Mouse (Mus musculus): ENCODE measurements around the gene Ccl25. TPM values are rescaled to one million over a fixed set of nuclear protein-coding genes. Genes with fewer than 3 reads are reported as not detected.
A peak's percentile ranks its signal among the peaks of the same experiment; 100 is the strongest.
"Not testable (repeated sequence)": the region's sequence is repeated elsewhere in the genome, so short reads cannot be mapped to it uniquely, and the experiment has no call there.

Ccl25 gene
- polyA plus RNA-seq, 1 experiment from 2014 or later, result 21.6 TPM

GRCm38 (mm10) chr8:4352562-4352961 lies 27.6 kb downstream of the Ccl25 start:
- not testable (repeated sequence) for ATAC-seq; H3K4me3 ChIP-seq (replicated peaks; ENCODE audit: low read length); H3K9me3 ChIP-seq (ENCODE audit: control insufficient read depth, low read length); H3K4me1 ChIP-seq (replicated peaks; ENCODE audit: control insufficient read depth, insufficient read depth, low read length); H3K36me3 ChIP-seq (ENCODE audit: control insufficient read depth, insufficient read depth); H3K9ac ChIP-seq (replicated peaks; ENCODE audit: low read depth, low read length); H3K4me2 ChIP-seq (ENCODE audit: low read length); H3K27ac ChIP-seq (ENCODE audit: low read length); H3K27me3 ChIP-seq (replicated peaks; ENCODE audit: control insufficient read depth, insufficient read depth, low read length)
- WGBS, result 88% methylated on average over 6 of the region's 6 CpGs

GRCm38 (mm10) chr8:4353741-4354140 lies 28.7 kb downstream of the Ccl25 start:
- H3K36me3 ChIP-seq (ENCODE audit: control insufficient read depth, insufficient read depth), result no peaks in the 10 kb centered on the region
- H3K27ac ChIP-seq (ENCODE audit: low read length), result no peak overlapping the region
- no peak overlapping the region for H3K4me2 ChIP-seq (ENCODE audit: low read length)
- ATAC-seq, result no peak
- H3K9me3 ChIP-seq (ENCODE audit: control insufficient read depth, low read length), result no peaks in the 10 kb centered on the region
- no peak overlapping the region for H3K4me3 ChIP-seq (replicated peaks; ENCODE audit: low read length)
- WGBS, result 91% methylated on average over 4 of the region's 4 CpGs
- H3K27me3 ChIP-seq (replicated peaks; ENCODE audit: control insufficient read depth, insufficient read depth, low read length), result no peaks in the 10 kb centered on the region
- H3K4me1 ChIP-seq (replicated peaks; ENCODE audit: control insufficient read depth, insufficient read depth, low read length), result no peaks in the 10 kb centered on the region
- no peak overlapping the region for H3K9ac ChIP-seq (replicated peaks; ENCODE audit: low read depth, low read length)

- WGBS, result 83% methylated on average over 1 of the region's 1 CpGs
- Histone ChIP-seq H3K9ac (replicated peaks; ENCODE audit: low read depth, low read length) (no peak overlapping the region), H3K27ac (ENCODE audit: low read length) (no peak overlapping the region), H3K4me3 (replicated peaks; ENCODE audit: low read length) (no peak overlapping the region), H3K27me3 (replicated peaks; ENCODE audit: control insufficient read depth, insufficient read depth, low read length) (no peaks in the 10 kb centered on the region), H3K4me2 (ENCODE audit: low read length) (no peak overlapping the region), H3K9me3 (ENCODE audit: control insufficient read depth, low read length) (no peaks in the 10 kb centered on the region), H3K36me3 (ENCODE audit: control insufficient read depth, insufficient read depth) (no peaks in the 10 kb centered on the region), H3K4me1 (replicated peaks; ENCODE audit: control insufficient read depth, insufficient read depth, low read length) (peaks cover 3% of the 10 kb centered on the region; the same call in 1 of the 2 replicates)
- ATAC-seq, result no peak
Measured at GRCm38 (mm10) chr8:4354516-4354915, 29.5 kb downstream of the Ccl25 start.

- H3K9me3 ChIP-seq (ENCODE audit: control insufficient read depth, low read length), result no peaks in the 10 kb centered on the region
- no peaks in the 10 kb centered on the region for H3K36me3 ChIP-seq (ENCODE audit: control insufficient read depth, insufficient read depth)
- H3K4me3 ChIP-seq (replicated peaks; ENCODE audit: low read length), result no peak overlapping the region
- H3K27ac ChIP-seq (ENCODE audit: low read length), result no peak overlapping the region
- ATAC-seq, result no peak
- H3K4me1 ChIP-seq (replicated peaks; ENCODE audit: control insufficient read depth, insufficient read depth, low read length), result peaks cover 3% of the 10 kb centered on the region; the same call in 1 of the 2 replicates
- no peak overlapping the region for H3K9ac ChIP-seq (replicated peaks; ENCODE audit: low read depth, low read length)
- H3K4me2 ChIP-seq (ENCODE audit: low read length), result no peak overlapping the region
- no peaks in the 10 kb centered on the region for H3K27me3 ChIP-seq (replicated peaks; ENCODE audit: control insufficient read depth, insufficient read depth, low read length)
- 92% methylated on average over 10 of the region's 10 CpGs for WGBS
Measured at GRCm38 (mm10) chr8:4355455-4355854, 30.4 kb downstream of the Ccl25 start.

GRCm38 (mm10) chr8:4359362-4359761 lies 34.4 kb downstream of the Ccl25 start:
- Histone ChIP-seq H3K4me1 (replicated peaks; ENCODE audit: control insufficient read depth, insufficient read depth, low read length) (peaks cover 3% of the 10 kb centered on the region; the same call in 1 of the 2 replicates), H3K27me3 (replicated peaks; ENCODE audit: control insufficient read depth, insufficient read depth, low read length) (no peaks in the 10 kb centered on the region), H3K4me2 (ENCODE audit: low read length) (no peak overlapping the region), H3K9me3 (ENCODE audit: control insufficient read depth, low read length) (no peaks in the 10 kb centered on the region), H3K36me3 (ENCODE audit: control insufficient read depth, insufficient read depth) (no peaks in the 10 kb centered on the region), H3K27ac (ENCODE audit: low read length) (no peak overlapping the region), H3K4me3 (replicated peaks; ENCODE audit: low read length) (no peak overlapping the region), H3K9ac (replicated peaks; ENCODE audit: low read depth, low read length) (no peak overlapping the region)
- peak; percentile 71 for ATAC-seq
- 35% methylated on average over 3 of the region's 3 CpGs for WGBS

- H3K27ac ChIP-seq (ENCODE audit: low read length), result no peak overlapping the region
- H3K27me3 ChIP-seq (replicated peaks; ENCODE audit: control insufficient read depth, insufficient read depth, low read length), result no peaks in the 10 kb centered on the region
- no peaks in the 10 kb centered on the region for H3K36me3 ChIP-seq (ENCODE audit: control insufficient read depth, insufficient read depth)
- H3K4me3 ChIP-seq (replicated peaks; ENCODE audit: low read length), result no peak overlapping the region
- 75% methylated on average over 2 of the region's 2 CpGs for WGBS
- H3K9ac ChIP-seq (replicated peaks; ENCODE audit: low read depth, low read length), result no peak overlapping the region
- H3K9me3 ChIP-seq (ENCODE audit: control insufficient read depth, low read length), result no peaks in the 10 kb centered on the region
- H3K4me2 ChIP-seq (ENCODE audit: low read length), result no peak overlapping the region
- peaks cover 3% of the 10 kb centered on the region; the same call in 1 of the 2 replicates for H3K4me1 ChIP-seq (replicated peaks; ENCODE audit: control insufficient read depth, insufficient read depth, low read length)
- no peak for ATAC-seq
Measured at GRCm38 (mm10) chr8:4360922-4361321, 35.9 kb downstream of the Ccl25 start.

- no peak for ATAC-seq
- Histone ChIP-seq H3K9ac (replicated peaks; ENCODE audit: low read depth, low read length) (no peak overlapping the region), H3K4me1 (replicated peaks; ENCODE audit: control insufficient read depth, insufficient read depth, low read length) (peaks cover 5% of the 10 kb centered on the region), H3K27me3 (replicated peaks; ENCODE audit: control insufficient read depth, insufficient read depth, low read length) (no peaks in the 10 kb centered on the region), H3K36me3 (ENCODE audit: control insufficient read depth, insufficient read depth) (no peaks in the 10 kb centered on the region), H3K9me3 (ENCODE audit: control insufficient read depth, low read length) (no peaks in the 10 kb centered on the region), H3K4me2 (ENCODE audit: low read length) (no peak overlapping the region), H3K27ac (ENCODE audit: low read length) (no peak overlapping the region), H3K4me3 (replicated peaks; ENCODE audit: low read length) (no peak overlapping the region)
- 88% methylated on average over 3 of the region's 3 CpGs for WGBS
Measured at GRCm38 (mm10) chr8:4366189-4366588, 41.2 kb downstream of the Ccl25 start.

- H3K9ac ChIP-seq (replicated peaks; ENCODE audit: low read depth, low read length), result no peak overlapping the region
- H3K27ac ChIP-seq (ENCODE audit: low read length), result no peak overlapping the region
- H3K4me1 ChIP-seq (replicated peaks; ENCODE audit: control insufficient read depth, insufficient read depth, low read length), result peaks cover 5% of the 10 kb centered on the region
- no peaks in the 10 kb centered on the region for H3K9me3 ChIP-seq (ENCODE audit: control insufficient read depth, low read length)
- 38% methylated on average over 11 of the region's 11 CpGs for WGBS
- no peaks in the 10 kb centered on the region for H3K36me3 ChIP-seq (ENCODE audit: control insufficient read depth, insufficient read depth)
- H3K4me3 ChIP-seq (replicated peaks; ENCODE audit: low read length), result no peak overlapping the region
- H3K4me2 ChIP-seq (ENCODE audit: low read length), result no peak overlapping the region
- peak; percentile 89 for ATAC-seq
- H3K27me3 ChIP-seq (replicated peaks; ENCODE audit: control insufficient read depth, insufficient read depth, low read length), result no peaks in the 10 kb centered on the region
Measured at GRCm38 (mm10) chr8:4367808-4368207, 42.8 kb downstream of the Ccl25 start.

GRCm38 (mm10) chr8:4368470-4368869 lies 43.5 kb downstream of the Ccl25 start:
- no peaks in the 10 kb centered on the region for H3K9me3 ChIP-seq (ENCODE audit: control insufficient read depth, low read length)
- no peak overlapping the region for H3K4me2 ChIP-seq (ENCODE audit: low read length)
- H3K27ac ChIP-seq (ENCODE audit: low read length), result no peak overlapping the region
- no peak overlapping the region for H3K9ac ChIP-seq (replicated peaks; ENCODE audit: low read depth, low read length)
- H3K4me3 ChIP-seq (replicated peaks; ENCODE audit: low read length), result no peak overlapping the region
- no peaks in the 10 kb centered on the region for H3K27me3 ChIP-seq (replicated peaks; ENCODE audit: control insufficient read depth, insufficient read depth, low read length)
- ATAC-seq, result no peak
- H3K36me3 ChIP-seq (ENCODE audit: control insufficient read depth, insufficient read depth), result no peaks in the 10 kb centered on the region
- H3K4me1 ChIP-seq (replicated peaks; ENCODE audit: control insufficient read depth, insufficient read depth, low read length), result peaks cover 5% of the 10 kb centered on the region
- WGBS, result 91% methylated on average over 4 of the region's 4 CpGs

- Histone ChIP-seq H3K9ac (replicated peaks; ENCODE audit: low read depth, low read length) (no peak overlapping the region), H3K4me3 (replicated peaks; ENCODE audit: low read length) (no peak overlapping the region), H3K4me1 (replicated peaks; ENCODE audit: control insufficient read depth, insufficient read depth, low read length) (peaks cover 5% of the 10 kb centered on the region), H3K36me3 (ENCODE audit: control insufficient read depth, insufficient read depth) (no peaks in the 10 kb centered on the region), H3K4me2 (ENCODE audit: low read length) (no peak overlapping the region), H3K9me3 (ENCODE audit: control insufficient read depth, low read length) (no peaks in the 10 kb centered on the region), H3K27me3 (replicated peaks; ENCODE audit: control insufficient read depth, insufficient read depth, low read length) (no peaks in the 10 kb centered on the region), H3K27ac (ENCODE audit: low read length) (no peak overlapping the region)
- peak; percentile 29; the same call in 1 of the 2 replicates for ATAC-seq
- 39% methylated on average over 2 of the region's 2 CpGs for WGBS
Measured at GRCm38 (mm10) chr8:4370078-4370477, 45.1 kb downstream of the Ccl25 start.

All from forebrain, embryonic 16.5 days (tissue).